Mouse (Mus musculus): ENCODE results near the gene Pga5. TPM values are rescaled to one million over a fixed set of nuclear protein-coding genes. Genes with fewer than 3 reads are reported as not detected.

Pga5 gene
- total RNA-seq, 2 experiments from 2014 or later: not detected

DNA sequence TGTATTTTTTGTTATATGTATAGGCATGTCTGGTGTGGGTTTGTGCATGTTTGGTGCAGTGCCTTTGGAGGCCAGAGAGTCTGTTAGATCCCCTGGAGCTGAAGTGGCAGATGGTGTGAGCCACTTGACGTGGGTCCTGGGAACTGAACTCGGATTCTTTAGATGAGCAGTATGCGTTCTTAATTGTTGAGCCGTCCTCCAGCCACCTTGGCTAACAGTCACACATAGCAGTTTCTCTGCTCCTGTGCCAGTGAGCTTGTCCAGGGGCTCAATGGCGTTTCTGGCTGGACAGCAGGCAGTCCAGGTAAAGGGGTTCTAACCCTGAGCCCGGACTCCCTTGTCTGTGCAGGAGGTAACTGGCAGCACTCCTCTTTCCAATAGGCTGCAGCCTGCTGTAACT lies 31.0 kb upstream of the Pga5 start:
- DNase-seq (ENCODE audit: extremely low spot score in 1 of 2, low spot score in 2 of 2): no peak
- intact Hi-C loops (cut with DNase I): loop anchor here (2.0 kb wide), 1 partner anchor 30 kb away; the partner anchor contains the start of gene Pga5

DNA sequence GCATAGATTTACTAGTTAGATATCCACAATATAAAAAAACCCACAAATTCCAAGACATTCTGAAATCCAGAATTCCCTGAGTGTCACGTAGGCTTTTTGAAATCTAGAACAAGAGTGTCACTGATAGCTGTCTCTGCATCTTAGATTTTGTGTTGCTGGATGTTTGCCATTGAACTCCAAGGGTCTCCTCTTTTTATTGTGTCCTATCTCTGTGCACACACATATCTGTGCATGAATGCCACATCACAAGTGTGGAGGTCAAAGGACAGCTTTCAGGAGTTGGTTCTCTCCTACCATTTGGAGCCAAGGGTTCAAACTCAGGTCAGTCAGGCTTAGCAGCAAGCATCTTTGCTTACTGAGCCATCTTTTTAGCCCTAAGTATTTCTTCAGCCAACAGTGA lies 30.0 kb upstream of the Pga5 start:
- intact Hi-C loops (cut with DNase I): loop anchor here (2.0 kb wide), 1 partner anchor 29 kb away; the partner anchor contains the start of gene Pga5
- DNase-seq (ENCODE audit: extremely low spot score in 1 of 2, low spot score in 2 of 2): no peak

DNA sequence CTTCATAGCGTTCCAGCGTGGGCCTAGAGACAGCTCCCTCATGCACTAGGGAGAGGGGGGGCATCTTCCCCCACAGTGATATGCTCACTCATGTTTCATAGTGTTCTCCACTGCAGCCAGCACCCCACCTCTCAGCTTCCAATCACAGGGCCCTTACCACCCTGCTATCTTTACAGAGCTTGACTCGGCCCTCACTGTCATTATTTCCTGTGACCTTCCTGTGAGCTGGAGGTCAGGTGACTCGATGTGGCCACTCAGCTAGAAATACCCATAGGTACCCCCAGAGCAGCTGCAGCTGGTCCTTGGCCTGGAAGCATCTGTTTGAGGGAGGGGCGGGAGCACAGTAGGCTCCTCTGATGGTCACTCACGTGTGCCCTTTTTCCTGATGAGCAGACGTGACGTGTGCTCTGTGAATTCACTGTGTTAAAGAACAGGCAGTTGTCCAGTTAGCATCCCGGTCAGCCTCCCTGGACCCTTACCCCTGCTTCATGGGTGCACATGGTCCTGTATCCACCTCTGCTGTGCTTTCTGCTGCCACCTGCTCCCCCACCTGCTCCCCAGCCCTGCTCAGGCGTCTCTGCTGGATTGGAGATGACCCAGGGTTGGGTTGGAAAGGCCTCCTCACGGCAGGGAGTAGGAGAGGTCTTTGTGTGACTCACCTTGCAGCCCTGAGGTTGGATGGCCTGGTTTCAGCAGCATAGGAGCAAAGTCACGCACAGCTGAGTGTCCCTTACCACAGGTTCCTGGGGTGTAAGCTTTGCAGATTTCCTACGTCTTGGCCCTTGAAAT lies 29.4 kb upstream of the Pga5 start:
- intact Hi-C loops (cut with DNase I): no loop called here
- DNase-seq (ENCODE audit: extremely low spot score in 1 of 2, low spot score in 2 of 2): no peak

DNA sequence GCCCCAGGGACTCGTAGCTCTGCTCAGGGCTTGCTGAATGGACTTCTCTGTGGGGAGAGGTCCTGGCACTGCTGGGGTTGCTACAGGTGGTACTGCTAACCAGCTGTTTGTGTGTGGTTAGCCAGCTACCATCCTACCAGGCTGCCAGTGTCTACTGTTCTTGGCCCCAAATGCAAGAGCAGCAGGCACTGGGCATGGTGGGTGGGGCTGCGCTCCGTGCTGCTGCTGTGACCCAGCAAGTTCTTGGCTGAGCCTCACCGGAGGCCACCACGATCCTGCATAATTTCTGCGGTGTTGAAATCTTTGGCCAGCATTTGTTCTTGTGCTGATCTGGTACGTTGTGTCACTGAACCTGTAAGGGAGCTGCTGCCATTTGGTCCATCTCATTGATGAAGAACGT lies 25.6 kb upstream of the Pga5 start:
- intact Hi-C loops (cut with DNase I): no loop called here
- no peak for DNase-seq (ENCODE audit: extremely low spot score in 1 of 2, low spot score in 2 of 2)

DNA sequence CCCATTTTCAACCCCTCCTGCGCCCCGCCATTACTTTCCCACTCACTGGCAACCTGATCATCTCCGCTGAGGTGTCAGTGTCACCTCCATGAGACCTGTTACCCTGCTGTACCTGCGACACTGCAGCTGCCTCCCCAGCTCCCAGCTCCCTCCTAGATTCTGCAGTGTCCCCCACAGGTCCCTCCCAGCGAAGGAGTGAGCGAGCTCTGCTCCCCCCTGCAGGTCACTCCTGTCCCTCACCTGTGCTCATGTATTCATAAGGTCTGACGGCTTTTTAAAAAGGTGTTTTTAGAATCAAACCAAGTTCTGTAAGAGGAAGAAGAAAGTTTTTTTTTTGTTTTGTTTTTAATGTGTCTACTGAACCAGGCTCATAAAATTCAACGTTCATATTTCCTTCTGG lies 24.3 kb upstream of the Pga5 start:
- DNase-seq (ENCODE audit: extremely low spot score in 1 of 2, low spot score in 2 of 2): no peak
- intact Hi-C loops (cut with DNase I): no loop called here

DNA sequence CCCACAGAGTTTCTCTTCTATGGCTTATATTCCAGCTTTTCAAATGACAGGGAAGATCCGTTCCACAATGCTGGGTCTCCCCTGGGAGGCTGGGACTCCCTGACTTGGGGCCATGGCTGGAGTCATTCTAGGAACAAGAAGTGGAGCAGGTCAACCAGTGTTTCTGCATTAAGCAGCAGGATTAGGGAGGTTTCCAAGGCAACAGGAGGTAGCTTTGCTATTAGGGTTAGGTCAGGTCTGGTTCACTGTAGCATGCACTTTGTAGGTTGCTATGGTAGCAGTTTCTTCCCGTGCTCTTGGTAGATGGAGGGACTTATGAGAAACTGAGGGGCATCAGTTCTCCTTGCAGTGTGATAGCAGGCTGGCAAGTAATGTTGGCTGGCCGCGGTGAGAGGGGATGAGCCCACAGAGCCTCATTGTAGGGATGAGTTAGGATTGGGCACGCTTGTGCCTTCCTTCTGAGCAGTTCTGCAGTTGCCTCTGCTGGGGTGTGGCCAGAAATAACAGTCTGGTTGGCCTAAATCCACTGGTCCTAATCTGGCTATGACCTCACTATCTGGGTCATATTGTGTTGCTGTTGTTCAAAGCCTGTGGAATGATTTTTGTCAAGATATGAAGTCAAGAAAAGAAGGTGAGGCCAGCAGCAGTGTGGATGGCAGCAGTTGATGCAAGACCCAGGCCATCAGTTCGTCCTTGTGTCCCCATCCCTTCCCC lies 23.3 kb upstream of the Pga5 start:
- no peak for DNase-seq (ENCODE audit: extremely low spot score in 1 of 2, low spot score in 2 of 2)

DNA sequence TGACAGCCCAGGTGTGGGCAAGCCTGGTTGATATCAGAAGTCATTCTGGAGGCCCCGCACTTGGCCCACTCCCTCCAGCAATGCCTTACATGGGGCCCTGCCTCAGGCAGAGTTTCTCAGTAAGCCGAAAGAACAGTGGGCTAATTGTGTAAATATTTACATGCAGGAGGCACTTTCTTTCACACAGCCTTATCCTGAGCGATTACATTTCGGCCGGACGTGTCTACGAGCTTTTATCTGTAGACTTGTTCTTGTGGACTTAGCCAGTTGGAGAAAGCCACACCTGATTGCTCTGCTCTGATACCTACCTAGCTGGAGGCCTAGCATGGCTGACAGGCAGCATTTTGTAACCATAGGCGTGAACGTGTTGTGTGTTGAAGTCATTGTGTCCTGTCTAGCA lies 22.0 kb upstream of the Pga5 start:
- intact Hi-C loops (cut with DNase I): no loop called here

More for the DNA sequence above, 23.3 kb upstream of the Pga5 start:
- intact Hi-C loops (cut with DNase I): no loop called here

DNA sequence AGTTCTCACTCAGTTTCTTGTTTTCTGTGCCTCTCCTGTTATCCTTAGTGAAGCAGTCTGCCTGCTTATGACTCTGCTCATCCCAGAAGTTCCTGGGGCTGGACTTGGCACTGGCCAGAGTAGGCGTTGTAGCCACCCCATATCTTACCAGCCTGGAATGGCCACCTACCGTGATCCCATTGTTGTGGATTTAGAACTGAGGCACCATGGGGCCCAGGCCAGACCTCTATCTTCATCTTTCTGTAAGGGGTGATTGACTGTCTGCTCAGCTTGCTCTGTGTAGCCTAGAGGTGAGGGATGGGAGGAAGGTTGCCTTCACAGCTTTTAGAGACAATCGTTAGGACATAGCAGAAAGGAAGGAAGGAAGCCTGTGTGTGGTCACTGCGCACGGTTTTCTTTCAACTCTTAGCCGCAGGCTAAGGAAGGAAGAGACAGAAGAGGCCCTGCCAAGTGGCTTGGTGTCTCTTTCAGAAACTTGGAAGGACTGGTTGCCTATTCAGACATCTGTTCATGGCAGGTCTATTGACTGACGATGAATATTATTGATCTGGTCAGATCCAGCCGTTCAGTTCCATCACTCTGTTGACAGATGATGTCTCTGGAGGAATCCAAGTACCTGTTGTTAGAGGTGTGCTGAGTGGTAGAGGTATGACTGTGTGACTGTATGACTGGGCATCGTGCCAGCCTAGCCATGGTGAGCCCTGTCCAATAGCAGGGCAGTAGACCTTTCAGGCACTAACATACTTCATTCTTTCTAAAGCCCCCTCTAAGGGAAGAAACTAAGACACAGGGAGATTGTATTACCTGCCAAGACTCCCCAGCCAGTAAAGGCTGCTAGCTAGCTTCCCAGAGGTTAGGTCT lies 20.5 kb upstream of the Pga5 start:
- intact Hi-C loops (cut with DNase I): no loop called here
- no peak for DNase-seq (ENCODE audit: extremely low spot score in 1 of 2, low spot score in 2 of 2)

More for the DNA sequence above, 22.0 kb upstream of the Pga5 start:
- no peak for DNase-seq (ENCODE audit: extremely low spot score in 1 of 2, low spot score in 2 of 2)

DNA sequence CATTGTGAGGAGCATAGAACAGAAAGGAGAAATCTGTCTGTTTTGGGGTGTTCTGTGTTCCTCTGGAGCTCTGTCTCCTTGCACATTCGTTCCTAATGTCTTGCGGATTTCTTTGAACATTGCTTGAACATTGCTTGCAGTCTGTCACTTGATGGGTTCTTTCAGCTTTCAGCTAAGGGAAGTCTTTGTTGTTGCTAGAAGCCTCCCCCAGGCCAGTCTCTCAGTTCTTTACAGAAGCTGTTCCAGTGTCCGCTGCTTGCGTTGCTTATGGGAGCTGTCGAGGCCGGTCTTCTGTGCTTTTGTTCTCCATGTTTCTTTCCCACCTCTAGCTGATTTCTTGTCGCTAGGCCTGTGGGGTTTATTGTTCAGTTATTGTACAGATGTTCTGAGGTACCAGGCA lies 17.9 kb upstream of the Pga5 start:
- no peak for DNase-seq (ENCODE audit: extremely low spot score in 1 of 2, low spot score in 2 of 2)
- intact Hi-C loops (cut with DNase I): no loop called here

DNA sequence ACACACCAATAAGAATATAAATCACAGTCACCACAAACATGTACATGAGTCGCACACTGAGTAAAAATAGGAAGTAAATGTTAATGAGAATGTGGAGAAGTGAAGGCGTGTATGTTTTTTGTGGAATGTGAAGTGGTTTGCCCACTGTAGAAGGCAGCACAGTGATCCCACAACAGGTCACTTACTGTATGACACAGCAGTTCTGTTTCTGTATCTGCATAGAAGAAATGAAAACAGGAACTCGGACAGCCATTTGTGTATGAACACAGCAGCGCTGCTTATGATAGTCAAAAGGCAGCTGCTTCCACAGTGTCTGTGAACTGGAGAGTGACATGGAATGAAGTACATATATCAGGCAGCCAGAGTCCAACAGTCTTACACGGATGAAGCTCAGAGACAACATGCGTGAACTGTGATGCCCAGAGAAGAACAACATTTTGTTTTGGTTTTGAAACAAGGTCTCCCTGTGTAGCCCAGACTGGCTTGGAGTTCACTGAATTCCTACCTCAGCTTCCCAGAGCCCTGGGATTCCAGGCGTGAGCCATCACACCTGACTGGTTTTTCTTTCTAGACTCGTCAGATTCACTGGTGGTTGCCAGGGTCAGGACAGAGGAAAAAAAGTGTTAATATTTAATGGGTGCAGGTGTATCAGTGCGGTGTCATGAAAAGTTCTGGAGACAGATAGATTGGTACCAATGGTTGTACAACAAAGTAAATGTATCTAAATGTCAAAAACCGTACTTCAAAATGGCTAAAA lies 16.2 kb upstream of the Pga5 start:
- DNase-seq (ENCODE audit: extremely low spot score in 1 of 2, low spot score in 2 of 2): no peak

DNA sequence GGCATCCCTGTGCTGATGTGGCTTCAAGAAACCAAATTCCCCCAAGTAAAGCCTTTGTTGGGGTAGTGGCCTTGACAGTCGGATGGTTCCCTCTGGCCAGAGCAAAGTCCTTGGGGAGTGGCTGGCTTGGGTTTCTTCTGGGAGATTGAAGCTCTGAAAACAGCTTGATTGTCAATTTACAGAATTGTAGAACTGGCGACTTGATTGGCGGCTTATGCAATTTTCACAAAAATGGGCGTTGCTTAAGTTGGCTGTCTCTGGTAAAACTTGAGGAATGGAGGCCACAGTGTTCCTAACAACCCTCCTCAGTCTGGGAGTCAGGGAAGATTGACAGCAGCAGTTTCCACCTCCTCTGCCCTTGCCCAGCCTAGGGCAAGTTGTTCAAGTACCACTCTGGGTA lies 14.5 kb upstream of the Pga5 start:
- intact Hi-C loops (cut with DNase I): no loop called here
- no peak for DNase-seq (ENCODE audit: extremely low spot score in 1 of 2, low spot score in 2 of 2)

More for the DNA sequence above, 16.2 kb upstream of the Pga5 start:
- intact Hi-C loops (cut with DNase I): no loop called here

DNA sequence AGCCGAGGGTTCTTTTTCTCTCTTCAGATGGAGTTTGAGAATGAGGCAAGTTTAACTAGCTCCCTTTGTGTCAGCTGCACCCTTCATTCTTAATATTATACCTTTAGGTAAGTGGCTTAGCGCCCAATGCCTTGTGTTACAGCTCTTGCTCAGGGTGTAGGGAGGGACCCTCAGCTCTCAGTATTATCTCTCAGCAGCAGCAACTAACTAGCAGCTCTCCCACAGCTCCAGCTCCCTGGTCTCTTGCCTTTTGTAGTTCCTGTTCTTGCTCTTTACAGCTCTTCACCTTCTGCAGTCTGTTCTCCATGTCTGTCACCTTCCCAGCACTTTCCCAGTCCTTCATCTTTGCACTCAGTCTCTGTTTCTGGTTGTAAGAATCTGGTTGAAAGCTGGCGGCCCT lies 13.8 kb upstream of the Pga5 start:
- intact Hi-C loops (cut with DNase I): no loop called here

DNA sequence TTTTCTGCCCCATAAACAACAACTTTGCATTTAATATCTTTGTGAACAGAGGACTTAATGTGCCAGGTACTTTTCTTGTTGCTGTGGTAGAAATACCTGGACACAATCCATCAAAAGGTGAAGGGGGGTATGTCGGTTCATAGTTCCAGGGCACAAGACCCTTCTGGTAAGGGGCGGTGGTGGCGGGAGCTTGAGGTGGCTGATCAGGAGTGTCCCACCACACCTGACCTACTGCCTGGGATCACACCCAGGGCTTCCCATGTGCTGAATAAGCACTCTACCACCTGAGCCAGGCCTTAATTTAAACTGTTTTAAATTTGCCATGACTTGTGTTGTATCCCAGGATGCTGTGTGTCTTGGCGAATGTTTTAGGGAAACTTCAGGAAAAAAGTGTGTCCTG lies 13.2 kb upstream of the Pga5 start:
- no peak for DNase-seq (ENCODE audit: extremely low spot score in 1 of 2, low spot score in 2 of 2)
- intact Hi-C loops (cut with DNase I): no loop called here

More for the DNA sequence above, 13.8 kb upstream of the Pga5 start:
- DNase-seq (ENCODE audit: extremely low spot score in 1 of 2, low spot score in 2 of 2): no peak

DNA sequence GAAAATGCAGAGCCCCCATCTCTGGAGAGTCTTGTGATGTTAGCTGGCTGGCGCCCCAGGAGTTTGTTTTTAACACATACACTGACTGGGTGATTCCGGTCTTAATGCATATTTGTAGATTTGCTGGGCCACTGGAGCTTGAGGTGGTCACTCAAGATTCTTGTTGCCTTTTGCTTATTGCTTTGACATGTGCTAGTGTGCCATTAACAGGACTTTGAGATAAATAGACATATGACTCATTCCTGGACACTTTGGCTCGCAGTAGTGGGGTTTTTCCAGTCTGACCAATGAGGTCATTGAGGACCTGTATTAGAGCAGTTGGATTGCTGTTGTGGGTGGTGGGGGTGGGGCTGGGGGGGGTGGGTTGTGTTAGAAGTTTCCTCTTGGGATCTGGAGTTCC lies 12.5 kb upstream of the Pga5 start:
- intact Hi-C loops (cut with DNase I): no loop called here
- DNase-seq (ENCODE audit: extremely low spot score in 1 of 2, low spot score in 2 of 2): no peak

DNA sequence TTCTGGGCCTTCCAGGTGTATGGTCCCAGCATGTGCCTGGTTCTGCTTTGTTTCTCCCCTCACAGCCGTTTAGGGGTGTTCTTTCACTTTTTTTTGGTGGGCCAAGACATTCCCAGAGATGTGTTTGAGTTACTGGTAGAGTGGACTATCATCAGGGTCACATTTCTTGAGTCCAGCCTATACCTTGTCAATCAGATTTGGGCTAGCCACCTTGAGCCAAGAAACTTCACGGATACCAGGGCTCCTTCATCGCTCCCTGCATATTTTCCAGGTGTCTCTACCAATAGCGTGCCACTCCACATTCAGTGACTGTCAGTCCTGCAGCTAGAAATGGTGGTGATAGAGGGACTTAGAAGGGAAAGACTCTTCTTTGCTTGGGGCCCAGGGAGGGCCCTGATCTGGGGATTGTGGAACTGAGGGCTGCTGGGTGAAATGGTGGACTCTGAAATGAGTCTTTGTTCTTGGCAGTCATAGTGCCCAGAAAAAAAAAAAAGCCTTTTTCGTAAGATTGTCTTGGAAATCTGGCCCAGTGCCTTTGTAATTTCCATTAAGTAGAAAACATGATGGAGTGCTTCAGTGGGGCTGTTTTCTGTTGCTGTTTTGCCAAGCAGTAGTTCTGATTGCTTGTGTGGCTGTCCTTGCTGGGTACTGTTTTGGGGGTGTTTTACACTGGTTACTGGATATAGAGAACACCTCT lies 11.7 kb upstream of the Pga5 start:
- DNase-seq (ENCODE audit: extremely low spot score in 1 of 2, low spot score in 2 of 2): no peak
- intact Hi-C loops (cut with DNase I): no loop called here

DNA sequence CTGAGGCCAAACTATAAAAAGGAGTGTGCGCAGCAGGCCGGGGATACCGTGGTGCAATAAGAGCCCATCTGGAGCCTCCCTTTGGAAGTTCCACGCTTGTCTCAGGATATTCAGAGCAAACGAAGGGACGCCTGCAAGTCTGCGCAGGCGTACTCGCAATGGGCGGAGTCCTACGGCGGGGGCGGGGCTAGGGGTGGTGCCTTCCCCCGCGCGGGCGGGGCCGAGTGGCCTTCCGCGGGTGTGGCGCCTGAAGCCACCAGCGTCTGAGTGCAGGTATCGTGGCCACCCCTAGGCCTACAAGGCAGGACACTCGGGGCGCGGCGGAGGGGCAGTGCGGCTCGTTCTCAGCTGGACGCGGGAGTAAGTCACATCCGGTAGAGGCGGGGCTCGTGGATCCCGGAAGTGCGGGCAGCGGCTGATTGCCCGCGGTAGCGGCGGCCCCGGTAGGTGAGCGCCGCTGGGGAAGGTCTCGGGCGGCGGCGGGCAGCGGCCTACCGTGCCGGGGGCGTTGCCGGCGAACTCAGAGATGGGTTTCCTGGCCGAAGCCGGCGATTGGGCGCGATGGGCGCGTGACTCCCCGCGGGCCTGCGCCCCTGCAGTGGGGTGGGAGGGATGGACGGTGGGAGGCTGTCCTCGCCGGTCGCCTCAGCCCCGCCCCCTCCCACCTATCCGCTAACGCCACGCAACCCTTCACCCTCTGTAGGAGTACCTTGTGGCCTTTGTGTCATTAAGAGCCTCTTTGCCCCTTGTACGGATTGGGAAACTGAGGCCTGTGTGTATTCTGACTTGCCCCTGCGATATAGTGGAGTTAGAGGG lies 10.9 kb upstream of the Pga5 start, which contains the start of gene Vps37c:
Vps37c (plus strand) TSS at position 199 of the 816 bp plus-strand sequence.
- intact Hi-C loops (cut with DNase I): no loop called here
- peak; percentile 84 to 94 for DNase-seq (ENCODE audit: extremely low spot score in 1 of 2, low spot score in 2 of 2)

DNA sequence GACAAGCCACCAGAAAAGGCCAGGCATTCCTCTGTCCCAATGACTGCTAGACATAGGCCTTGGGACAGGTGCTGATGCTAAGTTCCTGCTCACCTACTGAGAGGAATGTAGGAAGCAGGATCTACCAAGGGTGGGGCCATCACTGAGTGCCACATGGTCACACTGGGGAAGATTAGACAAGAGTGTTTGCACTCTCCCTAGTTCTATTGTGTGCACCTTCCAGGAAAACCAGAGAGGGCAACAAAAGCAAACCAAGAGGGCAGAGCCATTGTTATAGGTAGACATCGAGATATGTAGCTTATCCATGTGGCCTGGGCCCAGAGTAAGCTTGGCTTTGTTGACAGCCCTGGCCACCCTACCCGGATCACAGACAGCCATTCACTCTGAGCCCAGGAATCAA lies 7.9 kb upstream of the Pga5 start:
- no peak for DNase-seq (ENCODE audit: extremely low spot score in 1 of 2, low spot score in 2 of 2)
- intact Hi-C loops (cut with DNase I): no loop called here
